Mouse (Mus musculus) gastrocnemius, postnatal 36 days (tissue): ENCODE data around the gene Zc4h2. TPM values are rescaled to one million over a fixed set of nuclear protein-coding genes. Genes with fewer than 3 reads are reported as not detected.
A peak's percentile ranks its signal among the peaks of the same experiment; 100 is the strongest.

Source experiments
- DNase-seq, 2 experiments: peaks; one replicate each; pipeline ENCODE4 v3.0.0; 2022
- intact Hi-C: fragments of 180-260 bp; cut with DNase I; formaldehyde crosslinking; loops from one replicate; pipeline ENCODE4 v1.15.1; 2025
- long read RNA-seq, 2 experiments: library from polyadenylated mRNA; stranded (forward); transcript quantifications; one replicate each; pipeline ENCODE4 v2.0.0; 2021
- total RNA-seq, 2 experiments: library from RNA; stranded (reverse); gene quantifications; 2 replicates each; pipeline ENCODE4 v1.2.3; 2021

The Zc4h2 gene
- total RNA-seq: under 1 TPM; 0.97 to 0.99 TPM
- long read RNA-seq, experiment 1, partial matches to known transcripts: 0 of 2 reads
- long read RNA-seq, experiment 1, other reads (novel, unspliced or antisense): 1 of 2 reads
- long read RNA-seq, experiment 2: 0 reads

- intact Hi-C loops: no loop called here
Measured at GRCm38 (mm10) chrX:95657804-95658599, at the start of gene Zc4h2. TSS of gene Zc4h2 (minus strand) at chrX:95658509.

GRCm38 (mm10) chrX:95687119-95687518 is 28.8 kb upstream of the Zc4h2 start:
- DNase-seq: no peak
- intact Hi-C loops: no loop called here

More at GRCm38 (mm10) chrX:95657804-95658599, at the start of gene Zc4h2:
- DNase-seq: peak; percentile 19 to 52

- intact Hi-C loops: no loop called here
- no peak for DNase-seq
Measured at GRCm38 (mm10) chrX:95682206-95682605, 23.9 kb upstream of the Zc4h2 start.

GRCm38 (mm10) chrX:95658600-95659084 is 333 bp upstream of the Zc4h2 start:
- intact Hi-C loops: no loop called here
- DNase-seq: no peak

GRCm38 (mm10) chrX:95600609-95601008 is 57.7 kb downstream of the Zc4h2 start:
- intact Hi-C loops: no loop called here
- DNase-seq: no peak

Other genes starting within 250 kb of the Zc4h2 start
- gene Amer1, start 213.6 kb downstream of the Zc4h2 start, total RNA-seq: 1 to 10 TPM; 4.1 to 4.2 TPM
- gene Asb12, start 100.5 kb downstream of the Zc4h2 start, total RNA-seq: 10 to 100 TPM; 52.4 to 57.3 TPM
- not detected for gene Pfn5, start 100.4 kb downstream of the Zc4h2 start, total RNA-seq
- under 1 TPM; 0.23 to 0.47 TPM for gene Zc3h12b, start 53.2 kb upstream of the Zc4h2 start, total RNA-seq